Mouse (Mus musculus): Measurements from ENCODE around the gene Fam120a.

The Fam120a gene

DNA sequence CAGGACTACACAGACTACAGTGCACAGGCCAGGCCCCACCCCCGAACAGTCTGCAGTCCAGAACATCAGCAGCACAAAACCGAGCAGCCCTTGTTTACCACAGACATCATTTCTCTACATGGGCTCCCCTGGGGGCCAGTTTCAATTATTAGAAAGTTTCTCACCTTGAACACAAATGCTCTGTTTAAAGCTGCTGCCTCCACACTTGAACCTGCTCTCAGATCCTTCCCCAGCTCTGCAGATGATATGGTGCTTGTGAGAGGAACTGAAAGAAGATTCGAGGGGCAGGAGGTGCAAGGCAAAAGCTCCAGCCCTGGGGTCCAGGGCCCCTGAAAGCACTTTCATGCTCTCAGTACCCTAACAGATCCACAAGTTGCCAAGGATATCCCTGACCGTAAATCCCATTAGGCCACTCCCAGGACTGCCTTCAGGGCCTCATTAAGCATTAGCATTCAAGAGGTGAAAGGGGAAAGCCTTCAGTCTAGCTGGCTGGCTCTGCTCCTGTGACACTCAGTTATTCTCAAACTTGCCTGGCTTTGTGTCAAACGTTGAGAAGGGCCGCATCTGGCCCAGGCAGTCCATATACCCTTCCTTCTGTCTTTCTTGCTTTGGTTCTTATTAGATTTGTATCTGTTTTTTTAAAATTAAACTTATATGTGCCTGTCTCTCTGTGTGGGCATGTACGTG, 110.4 kb downstream of the Fam120a start:
- DNase-seq (ENCODE audit: low spot score in 2 of 2): peak in 1 of 2 experiments; percentile 50

DNA sequence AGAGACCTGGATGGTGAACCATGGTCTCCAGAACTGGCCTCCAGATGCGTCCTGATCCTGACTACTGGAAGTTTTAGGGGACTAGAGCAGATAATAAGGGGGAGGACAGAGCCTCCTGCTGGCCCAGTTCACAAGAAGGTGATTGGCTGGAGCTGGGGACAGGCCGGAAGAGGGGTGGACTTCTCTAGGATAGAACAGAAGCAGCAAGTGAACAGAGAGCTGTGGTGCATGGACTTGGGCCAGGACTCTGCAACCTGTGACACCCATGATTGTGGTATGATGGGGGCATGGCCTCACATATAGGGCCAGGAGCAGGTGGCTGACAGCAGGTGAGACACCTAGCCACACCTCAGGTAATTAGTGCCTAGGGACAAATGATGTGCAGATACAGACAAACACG, 113.9 kb downstream of the Fam120a start:
- DNase-seq (ENCODE audit: low spot score in 2 of 2): no peak

DNA sequence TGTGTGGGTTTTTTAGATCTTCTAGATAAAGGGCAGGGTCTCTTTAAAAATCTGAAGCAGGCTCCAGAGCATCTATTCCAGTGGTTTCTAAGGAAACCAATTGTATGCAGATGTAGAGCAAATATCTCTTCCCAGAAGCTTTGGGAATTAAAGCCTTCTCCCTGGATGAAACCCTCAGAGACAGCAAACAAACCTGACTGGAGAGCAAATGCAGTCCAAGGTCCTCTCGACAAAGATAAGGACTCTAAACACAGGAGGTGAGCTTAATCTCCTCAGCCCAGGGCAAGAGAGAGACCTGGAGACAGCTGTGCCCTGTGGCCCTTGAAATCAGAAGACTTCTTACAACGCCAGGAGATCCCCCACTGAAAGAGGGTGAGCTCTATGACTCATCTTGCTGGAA, 114.3 kb downstream of the Fam120a start:
- no peak for DNase-seq (ENCODE audit: low spot score in 2 of 2)

DNA sequence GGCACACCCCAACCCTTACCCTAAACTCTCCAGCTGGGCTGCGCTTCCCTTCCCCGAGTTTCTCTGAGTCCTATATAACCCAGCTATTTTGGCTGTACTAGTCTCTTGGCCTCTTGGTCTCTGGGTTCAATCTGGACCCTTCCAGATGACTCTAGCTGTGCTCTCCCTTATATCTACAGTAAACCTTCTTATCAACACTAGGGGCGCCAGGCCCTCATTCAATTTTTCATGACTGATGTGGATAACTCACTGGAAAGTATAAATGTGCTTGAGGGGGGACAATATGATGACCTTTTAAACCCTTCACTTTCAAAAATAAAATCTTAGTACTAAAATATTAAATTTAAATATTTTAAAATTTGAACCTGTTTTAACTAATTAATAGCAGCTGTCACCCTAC, 115.0 kb downstream of the Fam120a start:
- DNase-seq (ENCODE audit: low spot score in 2 of 2): no peak

DNA sequence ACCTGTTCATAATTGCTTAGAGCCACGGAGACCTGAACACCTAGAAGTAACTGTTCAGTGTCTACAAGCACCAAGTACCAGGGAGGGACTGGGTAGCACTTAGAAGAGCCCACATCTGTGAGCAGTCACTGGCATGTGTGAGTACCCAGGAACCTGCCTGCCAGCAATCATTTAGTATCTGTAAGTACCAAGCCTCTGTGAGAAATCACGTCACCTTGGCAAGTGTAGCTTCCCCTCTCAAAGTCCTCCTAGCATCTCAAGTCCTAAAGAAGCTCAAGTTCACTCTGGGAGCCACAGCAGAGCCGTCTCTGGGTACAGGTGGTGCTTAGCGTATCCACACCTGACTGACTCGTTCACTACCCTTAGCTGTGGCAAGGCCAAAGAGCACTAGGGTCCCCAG, 116.1 kb downstream of the Fam120a start:
- no peak for DNase-seq (ENCODE audit: low spot score in 2 of 2)

DNA sequence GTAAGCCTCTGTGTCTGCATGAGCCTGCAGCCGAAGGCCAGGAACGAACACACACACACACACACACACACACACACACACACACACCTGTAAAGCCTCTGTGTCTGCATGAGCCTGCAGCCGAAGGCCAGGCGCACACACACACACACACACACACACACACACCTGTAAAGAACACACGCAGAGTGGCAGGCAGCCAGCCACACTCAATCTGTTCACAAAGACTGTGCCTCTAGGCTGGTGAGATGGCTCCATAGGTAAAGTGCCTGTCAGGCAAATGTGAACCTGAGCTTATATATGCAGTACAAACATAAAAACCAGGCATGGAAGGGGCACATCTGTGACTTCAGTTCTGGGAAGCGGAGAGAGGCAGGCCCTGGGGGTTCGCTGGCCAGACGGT, 117.0 kb downstream of the Fam120a start:
- DNase-seq (ENCODE audit: low spot score in 2 of 2): no peak

DNA sequence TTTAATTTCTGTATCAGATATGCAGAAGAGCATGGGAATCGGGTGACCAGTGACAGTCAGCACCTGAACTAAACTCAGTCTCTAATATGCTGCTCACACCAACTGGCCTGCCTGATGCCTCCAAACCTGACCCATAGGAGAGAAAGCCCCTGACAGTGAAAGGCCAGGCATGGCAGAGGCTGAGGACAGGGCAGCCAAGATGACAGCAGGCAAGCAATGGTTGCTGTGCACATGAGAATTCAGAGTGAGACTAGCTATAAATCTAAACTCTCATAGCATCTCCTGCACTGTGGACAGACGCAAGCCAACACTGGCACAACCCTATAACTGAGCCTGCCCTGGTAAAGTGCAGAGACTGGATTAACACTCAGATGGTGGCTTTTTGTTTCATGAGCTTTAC, 117.5 kb downstream of the Fam120a start:
- no peak for DNase-seq (ENCODE audit: low spot score in 2 of 2)

DNA sequence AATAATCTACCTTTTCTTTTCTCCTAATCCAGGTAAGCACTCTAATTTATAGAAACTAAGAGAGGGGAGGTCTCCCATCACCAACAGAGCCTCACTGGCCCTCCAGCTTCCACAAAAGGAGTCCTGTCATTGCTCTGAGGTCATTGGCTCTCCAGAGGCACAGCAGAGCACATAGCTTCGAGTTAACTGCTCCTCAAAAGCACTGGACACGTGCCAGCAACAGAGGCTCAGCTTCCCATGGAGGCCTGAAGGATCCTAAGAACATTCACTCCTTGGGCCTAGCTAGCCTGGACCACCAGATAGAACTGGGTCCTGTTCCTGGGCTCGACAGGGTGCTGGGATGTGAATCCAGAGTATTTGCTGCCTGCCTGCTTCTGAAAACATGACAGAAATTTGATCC, 118.7 kb downstream of the Fam120a start:
- no peak for DNase-seq (ENCODE audit: low spot score in 2 of 2)

DNA sequence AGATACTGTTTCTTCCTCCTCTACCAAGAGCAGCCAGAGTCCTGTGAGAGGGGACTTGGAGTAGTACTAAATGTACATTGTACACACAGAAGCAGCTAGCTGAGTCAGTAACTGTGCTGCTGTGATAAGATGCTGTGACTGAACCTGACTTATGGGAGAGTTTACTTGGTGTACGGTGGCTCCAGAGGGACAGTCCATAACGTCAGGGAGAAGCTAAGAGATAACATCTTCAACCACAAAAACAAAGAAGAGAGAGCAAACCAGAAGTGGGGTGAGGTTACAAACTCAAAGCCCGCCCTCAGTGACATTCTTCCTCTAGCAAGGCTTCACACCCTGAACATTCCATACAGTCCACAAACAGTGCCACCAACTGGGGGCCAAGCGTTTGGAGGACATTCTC, 122.5 kb downstream of the Fam120a start:
- peak in 1 of 2 experiments; percentile 34 for DNase-seq (ENCODE audit: low spot score in 2 of 2)

DNA sequence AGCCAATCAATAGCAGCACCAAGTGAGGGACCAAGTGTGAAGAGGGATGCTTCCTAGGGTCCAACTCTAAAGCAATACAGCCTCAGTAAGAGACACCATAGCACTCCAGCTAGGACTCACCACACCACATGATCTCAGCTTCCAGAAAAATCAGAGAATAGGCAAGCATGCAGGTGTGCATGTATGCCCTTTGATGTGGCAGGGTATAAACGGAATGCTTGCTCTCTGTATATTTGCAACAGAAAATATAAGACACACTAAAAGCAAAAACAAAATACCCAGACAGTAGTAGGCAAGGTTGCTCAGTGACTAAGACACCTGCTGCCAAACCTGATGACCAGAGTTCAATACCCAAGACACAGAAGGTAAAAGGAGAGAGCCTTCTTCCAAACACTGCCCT, 124.3 kb downstream of the Fam120a start:
- no peak for DNase-seq (ENCODE audit: low spot score in 2 of 2)

DNA sequence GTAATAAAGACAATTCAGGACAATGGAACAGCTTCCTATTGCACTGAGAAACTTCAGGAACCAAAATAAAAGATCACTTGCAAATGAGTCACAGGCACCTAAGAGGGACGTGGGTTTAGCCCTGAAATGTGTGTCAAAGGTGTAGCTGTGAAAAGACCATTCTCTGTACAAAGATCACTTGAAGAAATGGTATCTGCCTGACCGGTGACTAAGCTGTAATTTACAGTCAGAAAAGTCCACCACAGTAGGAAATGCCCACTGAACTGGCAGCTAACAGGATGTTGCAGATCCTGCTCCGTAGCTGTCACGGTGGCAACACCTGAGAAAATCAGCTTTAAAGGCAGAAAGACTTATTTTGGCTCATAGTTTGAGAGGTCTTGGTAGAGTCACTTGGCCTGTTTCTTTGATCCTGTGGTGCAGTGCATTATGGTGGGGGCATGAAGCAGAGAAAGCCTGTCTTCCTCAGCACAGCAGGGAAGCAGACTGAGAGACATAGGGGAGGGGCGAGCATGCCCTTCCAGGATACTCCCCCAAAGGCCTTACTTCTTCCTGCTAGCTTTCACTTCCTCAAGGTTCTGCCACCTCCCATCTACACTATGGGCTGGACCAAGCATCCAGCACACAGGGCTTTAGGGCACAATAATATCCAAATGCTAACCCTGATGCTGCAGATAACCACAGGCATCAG, 125.8 kb downstream of the Fam120a start:
- DNase-seq (ENCODE audit: low spot score in 2 of 2): no peak

DNA sequence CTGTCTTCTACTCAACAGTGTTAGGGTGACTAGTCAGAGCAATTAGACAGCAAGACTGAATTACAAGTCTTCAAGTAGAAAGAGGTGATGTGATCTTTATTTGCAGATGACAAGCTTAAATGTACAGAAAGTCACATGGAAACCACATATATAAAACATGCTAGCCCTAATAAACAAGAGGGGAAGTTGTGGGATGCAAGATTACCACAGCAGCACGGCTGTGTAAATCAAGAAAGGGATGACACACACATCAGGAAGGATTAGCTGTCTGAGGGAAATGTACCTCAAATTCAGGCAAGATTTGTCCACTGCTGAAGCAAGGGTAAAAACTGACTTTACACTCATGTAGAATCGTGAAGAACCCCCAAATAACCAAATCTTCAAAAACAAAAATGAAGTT, 129.5 kb downstream of the Fam120a start:
- no peak for DNase-seq (ENCODE audit: low spot score in 2 of 2)

DNA sequence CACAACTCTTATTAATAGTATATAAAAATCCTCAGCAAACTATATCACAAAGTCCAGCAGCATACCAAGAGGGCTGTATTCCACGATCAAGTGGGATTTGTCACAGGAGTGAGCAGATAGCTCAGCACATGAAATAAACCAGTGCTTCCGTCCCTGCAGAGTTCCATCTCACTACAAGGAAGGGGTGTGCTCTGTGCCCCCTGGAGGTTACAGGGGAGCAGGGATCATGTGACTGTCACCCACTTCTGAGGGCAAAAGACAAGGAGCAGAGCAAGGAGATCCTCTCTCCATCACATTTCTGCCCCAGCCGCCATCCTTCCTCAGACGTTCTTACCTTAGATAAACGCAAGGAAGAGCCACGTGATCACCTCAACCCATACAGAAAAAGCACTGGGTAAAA, 130.3 kb downstream of the Fam120a start:
- DNase-seq (ENCODE audit: low spot score in 2 of 2): no peak

DNA sequence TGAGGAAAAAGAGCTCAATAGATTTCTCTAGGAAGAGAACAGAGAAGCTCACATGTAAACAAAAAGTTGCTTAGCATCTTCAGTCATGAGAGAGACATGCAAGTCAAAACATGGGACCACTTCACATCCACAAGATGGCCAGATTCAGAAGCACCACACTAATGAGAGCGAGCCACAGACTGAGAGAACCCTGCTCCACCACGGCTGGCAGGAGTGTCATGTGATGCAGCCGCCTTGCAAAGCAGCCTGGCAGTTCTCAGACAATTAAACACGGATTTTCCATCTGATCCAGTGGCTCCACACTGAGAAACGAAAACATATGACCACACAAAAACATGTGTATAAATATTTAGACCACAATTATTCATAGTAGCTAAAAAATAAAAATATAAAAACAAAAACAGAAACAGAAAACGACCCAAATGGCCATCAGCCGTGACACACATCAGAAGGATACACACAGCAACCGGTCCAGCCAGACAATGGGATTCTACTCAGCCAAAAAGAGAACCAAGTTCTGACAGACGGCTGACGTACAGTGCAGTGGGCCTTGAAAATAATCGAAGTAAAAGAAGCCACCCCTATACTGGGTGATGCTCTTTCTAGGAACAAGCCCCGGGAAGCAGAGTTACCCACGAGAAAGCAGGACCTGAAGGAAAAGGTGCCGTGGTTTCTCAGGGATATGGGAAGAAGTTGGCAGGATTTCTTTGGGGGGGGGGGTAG, 137.1 kb downstream of the Fam120a start:
- no peak for DNase-seq (ENCODE audit: low spot score in 2 of 2)

DNA sequence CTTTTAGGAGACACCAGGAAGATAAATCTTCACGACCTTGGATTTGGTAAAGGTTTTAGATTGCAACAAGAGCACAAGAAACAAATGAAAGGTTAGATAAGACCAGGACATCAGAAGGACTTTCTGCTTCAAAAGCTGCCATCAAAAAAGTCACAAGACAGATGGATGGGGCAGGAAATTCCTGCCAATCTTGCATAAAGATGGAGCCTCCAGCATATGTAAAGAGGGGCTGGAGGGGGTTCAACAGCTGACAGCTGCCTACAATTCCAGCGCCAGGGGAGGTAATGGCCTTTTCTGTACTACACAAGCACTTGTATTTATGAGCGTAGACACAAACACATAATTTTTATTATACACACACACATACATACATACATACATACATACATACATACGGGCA, 138.0 kb downstream of the Fam120a start:
- DNase-seq (ENCODE audit: low spot score in 2 of 2): no peak
